Mouse (Mus musculus) left cerebral cortex, postnatal 4 days (tissue): ENCODE data around the gene Reep1. TPM values are rescaled to one million over a fixed set of nuclear protein-coding genes. Genes with fewer than 3 reads are reported as not detected.

Experiments
- DNase-seq: peaks from one replicate; pipeline ENCODE4 v3.0.0-alpha.2; 2022
- intact Hi-C: fragments of 180-260 bp; cut with DNase I; formaldehyde crosslinking; loops from one replicate; pipeline ENCODE4 v1.15.1; 2025
- total RNA-seq, 2 experiments: library from RNA; stranded (reverse); gene quantifications; 2 replicates each; pipeline ENCODE4 v1.2.3; 2021

Gene Reep1
- total RNA-seq, 2 experiments from 2014 or later: 223 to 225 TPM

DNA sequence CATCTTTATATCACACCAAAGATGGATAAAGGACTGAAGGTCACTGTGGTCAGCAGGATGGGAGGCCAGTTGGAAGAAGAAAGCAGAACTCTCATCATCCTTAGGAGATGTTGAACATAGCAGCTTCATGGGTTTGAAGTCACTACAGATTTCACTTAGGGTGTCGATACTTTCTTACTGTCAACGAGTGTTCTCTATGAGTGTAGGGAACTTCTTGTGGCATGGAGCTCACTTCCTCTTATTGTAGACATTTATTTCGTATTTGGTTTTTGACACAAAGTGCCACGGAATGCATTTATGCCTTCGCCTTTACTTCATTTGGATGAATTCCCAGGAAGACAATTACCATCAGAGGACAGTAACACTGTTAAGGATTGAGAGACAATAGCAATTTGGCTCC, 28.7 kb downstream of the Reep1 start:
- intact Hi-C loops: no loop called here
- no peak for DNase-seq

DNA sequence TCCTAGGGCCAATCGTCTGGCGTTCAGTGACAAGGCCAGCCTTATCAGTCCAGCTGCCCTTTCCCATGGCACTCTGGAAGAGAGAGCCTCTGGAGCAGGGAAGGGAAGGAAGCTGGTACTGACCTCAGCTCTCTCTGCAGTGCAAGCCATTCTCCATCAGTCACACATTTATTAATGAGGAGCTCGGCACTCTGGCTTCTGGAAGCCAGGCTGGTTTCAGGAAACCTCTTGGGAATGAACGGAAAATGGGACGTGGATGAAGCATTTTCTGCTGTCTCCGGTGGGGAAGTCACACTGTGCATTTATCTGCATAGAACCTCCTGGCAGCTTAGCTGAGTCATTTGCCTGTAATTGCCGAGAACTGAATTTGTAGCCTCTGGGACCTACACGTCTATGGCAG, 29.8 kb downstream of the Reep1 start:
- no peak for DNase-seq
- intact Hi-C loops: no loop called here

- peak; percentile 86 for DNase-seq
- intact Hi-C loops: no loop called here
These were observed 31.2 kb downstream of the Reep1 start for GRCm38 (mm10) chr6:71738611-71739010.

- DNase-seq: peak; percentile 82
- intact Hi-C loops: no loop called here
These were observed 33.6 kb downstream of the Reep1 start for GRCm38 (mm10) chr6:71740921-71741320.

DNA sequence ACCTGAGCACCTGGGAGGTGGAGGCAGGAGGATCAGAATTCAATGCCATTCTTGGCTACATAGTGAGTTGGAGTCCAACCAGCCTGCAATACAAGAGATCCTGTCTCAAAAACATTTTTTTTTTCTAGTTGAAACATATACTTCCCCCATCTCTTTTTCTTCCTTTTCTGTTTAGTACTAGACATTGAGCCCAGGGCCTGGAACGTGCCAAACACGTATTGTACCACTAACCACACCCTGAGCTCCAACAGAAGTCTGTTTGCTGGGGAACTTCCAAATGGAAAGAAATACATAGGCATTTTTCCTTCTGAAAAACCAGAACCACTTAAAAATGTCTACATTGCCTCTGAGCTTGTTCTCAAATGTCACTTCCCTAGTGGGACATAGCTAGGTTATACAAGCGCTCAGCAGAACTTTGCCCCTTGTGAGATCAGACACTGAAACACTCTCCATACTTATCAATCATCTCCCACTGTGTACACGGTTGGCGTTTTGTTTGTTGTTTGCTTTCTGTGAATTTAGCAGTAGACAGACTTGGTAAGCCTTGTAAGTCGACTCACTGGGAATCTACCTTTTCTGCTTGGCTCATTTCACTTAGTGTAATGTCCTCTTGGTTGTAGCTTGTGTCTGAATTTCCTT, 34.8 kb downstream of the Reep1 start:
- intact Hi-C loops: no loop called here
- DNase-seq: no peak

- no peak for DNase-seq
These were observed 37.6 kb downstream of the Reep1 start for GRCm38 (mm10) chr6:71744934-71745333.

DNA sequence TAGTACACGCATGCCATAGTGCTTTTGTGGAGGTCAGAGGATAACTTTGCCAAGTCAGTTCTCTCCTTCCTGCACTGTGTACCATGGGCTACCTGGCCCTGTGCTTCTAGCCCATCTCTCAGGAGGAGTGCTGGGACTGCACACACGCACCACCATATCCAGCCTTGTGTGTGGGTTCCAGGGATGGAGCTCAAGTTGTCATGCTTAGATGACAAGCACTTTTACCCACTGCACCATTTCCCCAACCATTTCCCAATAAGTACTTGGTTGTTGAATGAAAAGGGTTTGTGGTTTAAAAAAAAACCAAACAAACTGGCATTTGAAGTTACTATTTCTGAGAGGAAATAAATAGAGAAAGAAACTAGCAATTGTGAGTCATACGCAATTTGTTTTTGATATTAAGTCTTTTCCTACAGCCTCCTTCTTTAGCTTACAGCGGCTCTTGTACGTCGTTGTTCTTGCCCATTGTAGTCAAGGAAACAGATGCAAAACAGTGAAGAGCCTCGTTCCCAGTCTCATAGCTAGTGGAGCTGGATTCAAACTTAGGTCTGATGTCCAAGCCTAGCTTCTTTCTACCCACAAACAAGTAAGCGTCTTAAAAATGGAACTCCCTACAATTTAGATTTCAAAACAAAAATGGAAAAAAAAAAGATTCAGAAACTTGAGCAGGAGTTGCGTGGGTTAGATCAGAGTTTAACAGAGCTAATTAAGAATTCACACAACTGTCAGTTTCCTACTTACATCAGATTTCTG, 38.3 kb downstream of the Reep1 start:
- intact Hi-C loops: no loop called here
- no peak for DNase-seq

More at GRCm38 (mm10) chr6:71744934-71745333, 37.6 kb downstream of the Reep1 start:
- intact Hi-C loops: no loop called here

DNA sequence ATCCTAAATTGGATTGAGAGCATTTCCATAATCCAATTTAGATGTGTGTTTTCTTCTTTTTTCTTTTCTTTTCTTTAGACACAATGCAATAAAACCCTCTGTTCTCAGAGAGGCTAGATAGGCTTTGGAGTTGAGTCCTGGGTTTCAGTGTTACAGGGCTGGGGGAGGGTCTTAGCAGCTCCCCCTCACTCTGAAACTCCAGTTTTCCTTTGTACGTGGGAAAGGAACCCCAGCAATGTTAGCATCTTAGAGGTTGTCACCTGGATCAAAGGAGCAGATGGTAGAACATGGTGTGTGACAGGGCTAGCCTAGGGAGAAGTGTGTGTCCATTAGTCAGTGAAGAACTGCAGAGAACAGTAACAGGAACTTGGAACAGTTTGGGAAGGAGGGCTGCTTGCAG, 38.9 kb downstream of the Reep1 start:
- no peak for DNase-seq
- intact Hi-C loops: no loop called here

DNA sequence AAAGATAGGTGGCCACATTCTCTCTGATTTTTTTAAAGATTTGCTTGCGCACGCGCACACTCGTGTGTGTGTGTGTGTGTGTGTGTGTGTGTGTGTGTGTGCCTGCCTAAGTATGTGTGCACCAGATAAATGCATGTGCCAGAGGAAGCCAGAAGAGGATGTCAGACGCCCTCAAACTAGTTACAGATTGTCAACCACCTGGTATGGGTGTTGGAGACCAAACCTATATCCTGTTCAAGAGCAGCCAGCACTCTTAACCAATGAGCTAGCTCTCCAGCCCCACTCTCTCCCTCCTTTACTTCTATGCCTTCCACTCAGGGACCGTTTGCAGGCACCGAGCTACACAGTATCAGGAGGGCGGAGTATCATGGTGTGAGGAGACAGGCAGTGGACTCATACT, 39.5 kb downstream of the Reep1 start:
- intact Hi-C loops: no loop called here
- no peak for DNase-seq

DNA sequence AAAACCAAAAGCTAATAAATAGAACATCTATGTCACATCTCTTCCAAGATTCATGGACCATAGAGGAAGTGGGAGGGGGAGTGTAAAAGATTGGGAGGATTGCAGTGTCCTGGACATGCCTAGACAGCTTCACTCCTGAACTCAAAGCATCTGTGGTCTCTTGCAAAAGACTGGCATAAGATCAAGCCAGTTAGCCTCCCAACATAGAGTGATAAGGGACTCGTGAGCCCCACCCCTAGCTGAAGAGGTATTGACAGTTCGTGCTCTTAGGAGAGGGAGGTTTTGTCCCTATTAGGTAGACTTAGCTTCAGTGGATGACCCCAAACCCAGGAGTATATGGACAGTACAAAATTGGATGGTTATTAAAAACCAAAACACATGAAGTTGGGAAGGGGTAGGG, 44.2 kb downstream of the Reep1 start:
- intact Hi-C loops: no loop called here
- DNase-seq: no peak

- peak; percentile 65 for DNase-seq
- intact Hi-C loops: no loop called here
These were observed 45.6 kb downstream of the Reep1 start for GRCm38 (mm10) chr6:71752791-71753464.

DNA sequence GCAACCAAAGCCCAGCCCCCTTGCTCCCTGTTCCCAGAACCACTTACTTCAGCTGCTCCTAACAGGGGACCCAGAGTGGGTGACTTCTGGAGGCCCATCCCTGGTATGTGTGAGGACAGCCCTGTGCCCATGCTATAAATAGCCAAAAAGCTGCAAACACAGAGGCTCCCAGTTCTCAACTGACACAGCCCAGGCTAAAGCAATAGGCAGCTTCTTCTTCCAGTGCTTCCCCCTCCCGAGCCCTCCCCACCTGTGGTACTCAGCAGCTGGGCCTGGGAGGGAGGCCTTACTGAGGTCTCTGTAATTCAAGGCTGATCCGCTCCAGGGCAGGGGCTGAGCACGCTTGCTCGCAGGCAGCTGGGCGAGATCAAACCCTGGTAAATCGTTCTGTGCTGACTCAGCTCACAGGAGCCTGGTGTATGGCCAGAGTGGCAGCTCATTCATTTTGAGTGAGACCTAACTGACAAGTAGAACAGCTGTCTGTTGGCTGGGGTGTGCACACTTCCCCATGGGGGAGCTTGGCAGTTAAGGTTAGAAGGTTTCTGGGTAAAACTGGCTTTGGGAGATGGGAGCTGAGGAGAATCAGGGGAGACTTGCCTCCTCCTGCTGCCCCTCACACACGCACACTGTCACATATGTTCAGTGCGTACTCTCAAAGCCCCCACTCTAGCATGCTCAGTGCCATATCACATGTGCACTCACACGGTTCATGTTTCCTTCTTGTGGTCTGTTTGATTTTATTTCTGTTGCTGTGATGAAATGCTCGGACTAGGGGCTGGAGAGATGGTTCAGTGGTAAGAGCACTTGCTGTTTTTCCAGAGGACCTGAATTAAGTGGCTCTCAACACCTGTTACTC, 49.9 kb downstream of the Reep1 start:
- DNase-seq: peak; percentile 47
- intact Hi-C loops: no loop called here

GRCm38 (mm10) chr6:71758780-71759179, 51.4 kb downstream of the Reep1 start:
- intact Hi-C loops: no loop called here
- DNase-seq: no peak

DNA sequence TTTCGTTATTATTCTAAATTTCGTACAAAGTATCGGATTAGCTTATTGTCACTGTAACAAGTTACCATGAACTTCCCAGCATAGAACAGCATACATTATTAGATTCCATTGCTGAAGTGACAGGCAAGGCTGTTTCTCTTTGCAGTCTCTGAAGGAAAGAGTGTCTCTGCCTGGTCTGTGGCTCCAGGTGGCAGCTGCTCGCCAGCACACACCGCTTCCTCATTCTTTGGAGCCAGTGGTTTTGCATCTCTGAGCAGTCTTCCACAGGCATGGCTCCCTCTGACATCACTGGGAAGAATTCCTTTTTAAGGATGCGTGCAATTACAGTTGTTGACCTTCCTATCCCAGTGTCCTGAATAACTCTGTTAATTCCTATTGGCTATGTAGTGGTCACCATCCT, 52.7 kb downstream of the Reep1 start:
- intact Hi-C loops: no loop called here
- no peak for DNase-seq

DNA sequence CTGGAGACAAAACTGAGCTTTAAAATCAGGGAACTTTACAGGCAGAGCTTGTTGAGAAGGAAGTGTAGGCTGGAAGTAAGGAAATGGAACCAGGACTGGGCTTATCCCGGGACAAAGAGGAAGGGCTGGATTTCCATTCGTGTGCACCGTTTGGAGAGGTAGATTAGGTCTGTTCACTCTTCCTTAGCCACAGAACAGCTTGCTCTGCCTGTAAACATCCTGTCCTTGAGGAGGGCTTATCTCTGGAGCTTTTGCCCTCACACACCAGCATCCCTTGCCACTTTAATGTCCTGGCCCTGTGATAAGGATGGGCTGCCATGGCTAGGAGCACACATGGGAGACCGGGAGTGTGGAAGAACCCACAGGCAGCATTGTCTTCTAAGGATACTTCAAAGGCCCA, 60.4 kb downstream of the Reep1 start:
- no peak for DNase-seq
- intact Hi-C loops: no loop called here

- intact Hi-C loops: no loop called here
- DNase-seq: no peak
These were observed 62.7 kb downstream of the Reep1 start for GRCm38 (mm10) chr6:71769901-71770690.

GRCm38 (mm10) chr6:71770856-71771255, 63.5 kb downstream of the Reep1 start:
- intact Hi-C loops: no loop called here
- no peak for DNase-seq

DNA sequence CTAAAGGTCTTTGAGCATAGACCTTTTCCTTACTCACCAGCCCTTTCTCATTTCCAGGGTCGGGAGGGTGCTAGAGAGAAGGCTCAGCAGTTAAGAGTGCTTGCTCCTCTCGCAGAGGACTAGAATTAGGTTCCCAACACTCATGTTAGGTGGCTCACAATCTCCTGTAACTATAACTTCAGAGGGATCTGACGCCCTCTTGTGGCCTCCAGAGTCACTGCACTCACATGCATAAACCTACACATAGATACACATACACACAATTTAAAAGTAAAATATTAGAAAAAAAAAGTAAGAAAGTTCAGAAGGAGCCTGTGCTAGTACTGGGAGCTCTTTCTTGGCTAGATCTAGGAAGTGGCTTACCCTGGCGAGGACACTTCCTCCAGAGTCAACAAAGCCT, 63.9 kb downstream of the Reep1 start:
- DNase-seq: no peak
- intact Hi-C loops: no loop called here

GRCm38 (mm10) chr6:71772156-71772555, 64.8 kb downstream of the Reep1 start:
- intact Hi-C loops: no loop called here
- DNase-seq: no peak

GRCm38 (mm10) chr6:71772636-71773208, 65.4 kb downstream of the Reep1 start:
- no peak for DNase-seq

More at GRCm38 (mm10) chr6:71772636-71773208, 65.4 kb downstream of the Reep1 start:
- intact Hi-C loops: no loop called here
